Mouse (Mus musculus): Measurements from ENCODE around the gene Clrn1. TPM values are rescaled to one million over a fixed set of nuclear protein-coding genes. Genes with fewer than 3 reads are reported as not detected.

The Clrn1 gene
- polyA plus RNA-seq, 1 experiment from 2014 or later: 0.22 TPM

Other genes with a start within 250 kb of the Clrn1 start
- gene Erich6, start 248.1 kb downstream of the Clrn1 start, polyA plus RNA-seq (2015; fragmentation: Nextera tagmentation; extraction: Ambion mirVana): 0.06 TPM in 1 of 2 replicates, not detected in the other
- 3.7 and 5.6 TPM in 2 replicates for gene Siah2, start 192.9 kb downstream of the Clrn1 start, polyA plus RNA-seq (2015; fragmentation: Nextera tagmentation; extraction: Ambion mirVana)
- gene Mindy4b-ps, start 63.0 kb downstream of the Clrn1 start, polyA plus RNA-seq (2015; fragmentation: Nextera tagmentation; extraction: Ambion mirVana): not detected in 2 replicates
- 1.9 and 2.0 TPM in 2 replicates for gene Med12l, start 120.5 kb upstream of the Clrn1 start, polyA plus RNA-seq (2015; fragmentation: Nextera tagmentation; extraction: Ambion mirVana)
- gene Gpr171, start 216.5 kb upstream of the Clrn1 start, polyA plus RNA-seq (2015; fragmentation: Nextera tagmentation; extraction: Ambion mirVana): 0.94 and 1.6 TPM in 2 replicates

Measured in limb, embryonic 15.5 days (tissue).